Mouse (Mus musculus) CH12.LX (cell line): ENCODE data around the gene Phf2.

Experiments used
- CTCF ChIP-seq, 2 experiments: IDR thresholded peaks in 1 of 2; conservative IDR thresholded peaks in 1 of 2; 2 replicates each; pipeline ENCODE4 v1.5.1; 2011 to 2012; ENCODE audit warnings: low read depth in 2 of 2, low read length in 2 of 2, improper control_type of control experiment in 1 of 2, inconsistent platforms in 1 of 2, mild to moderate bottlenecking in 1 of 2, moderate library complexity in 1 of 2
- EP300 ChIP-seq: IDR thresholded peaks from 2 replicates; pipeline ENCODE4 v1.6.1; 2011; ENCODE audit warnings: low read length, improper control_type of control experiment
- MAX ChIP-seq: IDR thresholded peaks from 2 replicates; pipeline ENCODE4 v1.6.1; 2011; ENCODE audit warnings: low read length, improper control_type of control experiment
- MAZ ChIP-seq: IDR thresholded peaks from 2 replicates; pipeline ENCODE4 v1.6.1; 2012; ENCODE audit warnings: low read depth, mild to moderate bottlenecking, inconsistent platforms, low read length, improper control_type of control experiment, moderate library complexity
- POLR2A ChIP-seq: IDR thresholded peaks from 2 replicates; pipeline ENCODE4 v1.6.1; 2011; ENCODE audit warnings: low read depth, mild to moderate bottlenecking, improper control_type of control experiment, low read length
- RCOR1 ChIP-seq: conservative IDR thresholded peaks from 2 replicates; pipeline ENCODE4 v1.6.1; 2012; ENCODE audit warnings: low read depth, mild to moderate bottlenecking, inconsistent platforms, low read length, improper control_type of control experiment
- SMC3 ChIP-seq: IDR thresholded peaks from 2 replicates; pipeline ENCODE4 v1.6.1; 2011; ENCODE audit warnings: low read depth, low read length, improper control_type of control experiment
- USF1 ChIP-seq: IDR thresholded peaks from 2 replicates; pipeline ENCODE4 v1.6.1; 2014; ENCODE audit warnings: low read depth, mild to moderate bottlenecking, inconsistent platforms, low read length, improper control_type of control experiment

GRCm38 (mm10) chr13:48861913-48862312 lies 9.0 kb downstream of the Phf2 start:
- no peak for TF ChIP-seq POLR2A
- no peak for TF ChIP-seq MAZ
- TF ChIP-seq USF1 = no peak
- TF ChIP-seq RCOR1 = no peak
- TF ChIP-seq EP300 = no peak
- TF ChIP-seq MAX = no peak
- no peak for TF ChIP-seq CTCF (conservative IDR thresholded peaks at IDR 0.05 in 1 of 2, IDR thresholded peaks at IDR 0.05 in 1 of 2; ENCODE audit: low read depth in 2 of 2, low read length in 2 of 2)
- TF ChIP-seq SMC3 = no peak
